Mouse (Mus musculus): ENCODE data around the gene Gtf2f1. TPM values are rescaled to one million over a fixed set of nuclear protein-coding genes. Genes with fewer than 3 reads are reported as not detected.

Gene Gtf2f1
- polyA plus RNA-seq, 1 experiment from 2014 or later = 80.4 TPM

- no peak within 1 kb of the TSS for H3K4me3 ChIP-seq
- ATAC-seq (replicated peaks) = no peak
- WGBS = 91% methylated on average over 9 of the region's 9 CpGs
- H3K36me3 ChIP-seq = peaks cover 42% of the 10 kb centered on the region
- peaks cover 17% of the 10 kb centered on the region for H3K4me1 ChIP-seq
- no peaks in the 10 kb centered on the region for H3K27me3 ChIP-seq
- no peaks in the 10 kb centered on the region for H3K9me3 ChIP-seq
- H3K4me2 ChIP-seq (replicated peaks) = no peak within 1 kb of the TSS
- no peak within 1 kb of the TSS for H3K9ac ChIP-seq (replicated peaks)
- no peak within 1 kb of the TSS for H3K27ac ChIP-seq (replicated peaks)
These were observed 11.0 kb downstream of the Gtf2f1 start, which contains the start of gene Pspn for GRCm38 (mm10) chr17:56999968-57000609. Gene Pspn, minus strand, starts transcription at chr17:57000018.

GRCm38 (mm10) chr17:56999414-56999813 is 11.7 kb downstream of the Gtf2f1 start:
- 97% methylated on average over 9 of the region's 9 CpGs for WGBS
- no peak for ATAC-seq (replicated peaks)

GRCm38 (mm10) chr17:56997029-56997667 is 13.9 kb downstream of the Gtf2f1 start, which contains the start of gene Alkbh7:
Gene Alkbh7, plus strand, starts transcription at chr17:56997339.
- peaks cover 20% of the 10 kb centered on the region for H3K4me1 ChIP-seq
- H3K4me3 ChIP-seq = peak within 1 kb of the TSS; percentile 80
- H3K27ac ChIP-seq (replicated peaks) = peak within 1 kb of the TSS; percentile 78
- H3K9me3 ChIP-seq = no peaks in the 10 kb centered on the region
- under 1% methylated on average over 38 of the region's 38 CpGs for WGBS
- no peaks in the 10 kb centered on the region for H3K27me3 ChIP-seq
- peak; percentile 98 for ATAC-seq (replicated peaks)
- peak within 1 kb of the TSS; percentile 57 for H3K4me2 ChIP-seq (replicated peaks)
- peaks cover 42% of the 10 kb centered on the region for H3K36me3 ChIP-seq
- H3K9ac ChIP-seq (replicated peaks) = peak within 1 kb of the TSS; percentile 65

More at GRCm38 (mm10) chr17:56999414-56999813, 11.7 kb downstream of the Gtf2f1 start:
- H3K9me3 ChIP-seq = no peaks in the 10 kb centered on the region
- H3K27ac ChIP-seq (replicated peaks) = no peak overlapping the region
- no peaks in the 10 kb centered on the region for H3K27me3 ChIP-seq
- peaks cover 44% of the 10 kb centered on the region for H3K36me3 ChIP-seq
- no peak overlapping the region for H3K4me3 ChIP-seq
- H3K4me2 ChIP-seq (replicated peaks) = no peak overlapping the region
- H3K4me1 ChIP-seq = peaks cover 17% of the 10 kb centered on the region
- no peak overlapping the region for H3K9ac ChIP-seq (replicated peaks)

- no peaks in the 10 kb centered on the region for H3K9me3 ChIP-seq
- no peak overlapping the region for H3K9ac ChIP-seq (replicated peaks)
- H3K27ac ChIP-seq (replicated peaks) = no peak overlapping the region
- peak overlapping the region; percentile 57 for H3K4me2 ChIP-seq (replicated peaks)
- ATAC-seq (replicated peaks) = no peak; the same call in 1 of the 2 replicates
- no peaks in the 10 kb centered on the region for H3K27me3 ChIP-seq
- H3K4me1 ChIP-seq = peaks cover 23% of the 10 kb centered on the region
- peak overlapping the region; percentile 80; the same call in 1 of the 2 replicates for H3K4me3 ChIP-seq
- WGBS = 80% methylated on average over 2 of the region's 2 CpGs
- H3K36me3 ChIP-seq = peaks cover 42% of the 10 kb centered on the region
These were observed 14.6 kb downstream of the Gtf2f1 start for GRCm38 (mm10) chr17:56996506-56996905.

- Histone ChIP-seq H3K27me3 (no peaks in the 10 kb centered on the region), H3K4me2 (replicated peaks) (no peak overlapping the region), H3K27ac (replicated peaks) (no peak overlapping the region), H3K9ac (replicated peaks) (no peak overlapping the region), H3K9me3 (no peaks in the 10 kb centered on the region), H3K4me1 (peaks cover 30% of the 10 kb centered on the region), H3K4me3 (no peak overlapping the region), H3K36me3 (peaks cover 42% of the 10 kb centered on the region)
- ATAC-seq (replicated peaks) = no peak
- WGBS = 92% methylated on average over 8 of the region's 8 CpGs
These were observed 16.0 kb downstream of the Gtf2f1 start for GRCm38 (mm10) chr17:56995046-56995445.

- Histone ChIP-seq H3K36me3 (peaks cover 32% of the 10 kb centered on the region), H3K4me3 (peak overlapping the region; percentile 93), H3K27ac (replicated peaks) (no peak overlapping the region), H3K9me3 (no peaks in the 10 kb centered on the region), H3K4me1 (peaks cover 16% of the 10 kb centered on the region), H3K27me3 (no peaks in the 10 kb centered on the region), H3K4me2 (replicated peaks) (peak overlapping the region; percentile 79), H3K9ac (replicated peaks) (peak overlapping the region; percentile 80)
- no peak for ATAC-seq (replicated peaks)
- WGBS = 62% methylated on average over 2 of the region's 2 CpGs
These were observed 20.1 kb downstream of the Gtf2f1 start for GRCm38 (mm10) chr17:56990966-56991365.

GRCm38 (mm10) chr17:56990115-56990746 is 20.9 kb downstream of the Gtf2f1 start, which contains the start of gene Clpp:
Gene Clpp, plus strand, starts transcription at chr17:56990305.
- H3K4me1 ChIP-seq = peaks cover 16% of the 10 kb centered on the region
- H3K27me3 ChIP-seq = no peaks in the 10 kb centered on the region
- H3K27ac ChIP-seq (replicated peaks) = peak within 1 kb of the TSS; percentile 90
- peaks cover 25% of the 10 kb centered on the region for H3K36me3 ChIP-seq
- H3K9me3 ChIP-seq = no peaks in the 10 kb centered on the region
- peak within 1 kb of the TSS; percentile 80 for H3K9ac ChIP-seq (replicated peaks)
- under 1% methylated on average over 52 of the region's 52 CpGs for WGBS
- H3K4me3 ChIP-seq = peak within 1 kb of the TSS; percentile 93
- peak within 1 kb of the TSS; percentile 79 for H3K4me2 ChIP-seq (replicated peaks)
- ATAC-seq (replicated peaks) = peak; percentile 98

- peak overlapping the region; percentile 93 for H3K4me3 ChIP-seq
- H3K27me3 ChIP-seq = no peaks in the 10 kb centered on the region
- H3K9ac ChIP-seq (replicated peaks) = peak overlapping the region; percentile 80
- H3K27ac ChIP-seq (replicated peaks) = peak overlapping the region; percentile 90
- H3K4me1 ChIP-seq = peaks cover 16% of the 10 kb centered on the region
- 2% methylated on average over 25 of the region's 25 CpGs for WGBS
- ATAC-seq (replicated peaks) = peak; percentile 93
- no peaks in the 10 kb centered on the region for H3K9me3 ChIP-seq
- peak overlapping the region; percentile 79 for H3K4me2 ChIP-seq (replicated peaks)
- peaks cover 19% of the 10 kb centered on the region for H3K36me3 ChIP-seq
These were observed 21.5 kb downstream of the Gtf2f1 start for GRCm38 (mm10) chr17:56989467-56990114.

- Histone ChIP-seq H3K27ac (replicated peaks) (no peak overlapping the region; the same call in 1 of the 2 replicates), H3K4me3 (peak overlapping the region; percentile 93), H3K27me3 (no peaks in the 10 kb centered on the region), H3K4me1 (peaks cover 16% of the 10 kb centered on the region), H3K4me2 (replicated peaks) (peak overlapping the region; percentile 79), H3K36me3 (peaks cover 14% of the 10 kb centered on the region), H3K9ac (replicated peaks) (peak overlapping the region; percentile 80), H3K9me3 (no peaks in the 10 kb centered on the region)
- no peak for ATAC-seq (replicated peaks)
- 70% methylated on average over 7 of the region's 7 CpGs for WGBS
These were observed 22.1 kb downstream of the Gtf2f1 start for GRCm38 (mm10) chr17:56988921-56989430.

GRCm38 (mm10) chr17:56988441-56988840 is 22.6 kb downstream of the Gtf2f1 start:
- Histone ChIP-seq H3K27ac (replicated peaks) (no peak overlapping the region), H3K4me2 (replicated peaks) (no peak overlapping the region), H3K9me3 (no peaks in the 10 kb centered on the region), H3K9ac (replicated peaks) (no peak overlapping the region), H3K4me1 (peaks cover 16% of the 10 kb centered on the region), H3K4me3 (no peak overlapping the region), H3K27me3 (no peaks in the 10 kb centered on the region), H3K36me3 (peaks cover 8% of the 10 kb centered on the region)
- ATAC-seq (replicated peaks) = no peak
- 93% methylated on average over 7 of the region's 7 CpGs for WGBS

GRCm38 (mm10) chr17:56986105-56986805 is 24.8 kb downstream of the Gtf2f1 start:
- H3K4me2 ChIP-seq (replicated peaks) = no peak overlapping the region
- no peaks in the 10 kb centered on the region for H3K36me3 ChIP-seq
- no peak overlapping the region for H3K9ac ChIP-seq (replicated peaks)
- H3K27ac ChIP-seq (replicated peaks) = no peak overlapping the region
- WGBS = 93% methylated on average over 3 of the region's 3 CpGs
- no peaks in the 10 kb centered on the region for H3K27me3 ChIP-seq
- no peak overlapping the region for H3K4me3 ChIP-seq
- no peaks in the 10 kb centered on the region for H3K9me3 ChIP-seq
- ATAC-seq (replicated peaks) = no peak
- peaks cover 9% of the 10 kb centered on the region for H3K4me1 ChIP-seq

All from forebrain, embryonic 15.5 days (tissue).